12 mouse cellular contexts compared by ENCODE assay signal in genomic region chr6:81960284-81960683, GRCm38 (mm10). TPM values are rescaled to one million over a fixed set of nuclear protein-coding genes. Genes with fewer than 3 reads are reported as not detected.
DNase-seq lines count a peak whose midpoint lies in the region; ATAC-seq and TF ChIP-seq lines count a peak whose summit lies in the region.
"Had no signal": no experiment of that assay in that cellular context is flagged by ENCODE, and none has a peak within 500 bp of the region (broad histone marks: within the 10 kb centered on the region; RNA-seq: fewer than 3 reads in every experiment).

No protein-coding gene starts in this region.

- H3K9ac ChIP-seq in heart, adult 2 months (ENCODE audit: low read depth, low read length) = no peak overlapping the region
- H3K9ac ChIP-seq in neural tube, embryonic 11.5 days (ENCODE audit: low read length) = no peak overlapping the region
- no peak overlapping the region for H3K9ac ChIP-seq in neural tube, embryonic 15.5 days (replicated peaks)
- H3K9ac ChIP-seq: liver, embryonic 13.5 days had no signal

- DNase-seq in heart, adult 2 months = no peak
- no peak for DNase-seq in heart, adult 9 months (ENCODE audit: low spot score in 2 of 2)
- peak; percentile 9 to 15 for DNase-seq in kidney, postnatal 4 days
- DNase-seq in kidney, postnatal 25 days = no peak
- no peak for DNase-seq in neural tube, embryonic 11.5 days (ENCODE audit: low spot score)
- DNase-seq in adrenal gland, adult (ENCODE audit: inconsistent age in 2 of 2, low spot score in 1 of 2) = no peak
- DNase-seq: adrenal gland, postnatal 36 days; B cell, adult 2 months; cerebellum, adult 9-10 months; liver, embryonic 13.5 days; lung, postnatal 14 days had no signal

- no peak overlapping the region for H3K4me2 ChIP-seq in neural tube, embryonic 11.5 days (ENCODE audit: low read depth)
- H3K4me2 ChIP-seq in neural tube, embryonic 15.5 days = no peak overlapping the region
- H3K4me2 ChIP-seq: liver, embryonic 13.5 days had no signal

- intact Hi-C loops in heart, adult 2 months (cut with DNase I) = no loop called here

- 78% methylated on average over 1 of the region's 1 CpGs for WGBS in heart, adult 2 months
- WGBS in neural tube, embryonic 11.5 days = 83% methylated on average over 1 of the region's 1 CpGs
- WGBS in neural tube, embryonic 15.5 days = 91% methylated on average over 1 of the region's 1 CpGs

- peak; percentile 16; the same call in 1 of the 2 replicates for TF ChIP-seq CTCF in heart, adult 2 months (IDR thresholded peaks at IDR 0.05)

- no peaks in the 10 kb centered on the region for H3K36me3 ChIP-seq in heart, adult 2 months (ENCODE audit: control insufficient read depth, insufficient read depth, low read length)
- H3K36me3 ChIP-seq in neural tube, embryonic 11.5 days (ENCODE audit: control insufficient read depth, insufficient read depth, low read length) = peaks cover 18% of the 10 kb centered on the region
- H3K36me3 ChIP-seq in neural tube, embryonic 15.5 days = peaks cover 70% of the 10 kb centered on the region

- no peaks in the 10 kb centered on the region for H3K9me3 ChIP-seq in neural tube, embryonic 11.5 days (ENCODE audit: control insufficient read depth, low read length)
- no peaks in the 10 kb centered on the region for H3K9me3 ChIP-seq in neural tube, embryonic 15.5 days (replicated peaks)
- H3K9me3 ChIP-seq: liver, embryonic 13.5 days had no signal

- no peaks in the 10 kb centered on the region for H3K27me3 ChIP-seq in heart, adult 2 months (ENCODE audit: control insufficient read depth, insufficient read depth, low read length)
- H3K27me3 ChIP-seq in neural tube, embryonic 11.5 days (ENCODE audit: control insufficient read depth, insufficient read depth, low read length) = no peaks in the 10 kb centered on the region
- H3K27me3 ChIP-seq in neural tube, embryonic 15.5 days (replicated peaks) = no peaks in the 10 kb centered on the region
- H3K27me3 ChIP-seq: liver, embryonic 13.5 days had no signal

- ATAC-seq in neural tube, embryonic 11.5 days (ENCODE audit: insufficient read depth, low FRiP score, low TSS enrichment) = peak; percentile 24; the same call in 1 of the 2 replicates
- ATAC-seq in neural tube, embryonic 15.5 days (ENCODE audit: low FRiP score) = no peak

- no peak overlapping the region for H3K27ac ChIP-seq in heart, adult 2 months
- H3K27ac ChIP-seq in neural tube, embryonic 11.5 days (ENCODE audit: low read depth, low read length) = no peak overlapping the region
- H3K27ac ChIP-seq in neural tube, embryonic 15.5 days (replicated peaks) = no peak overlapping the region
- H3K27ac ChIP-seq: liver, embryonic 13.5 days had no signal

- TF ChIP-seq EP300 in heart, adult 2 months (IDR thresholded peaks at IDR 0.05; ENCODE audit: insufficient read depth, low read depth, low read length) = no peak

- no peak overlapping the region for H3K4me3 ChIP-seq in heart, adult 2 months
- H3K4me3 ChIP-seq in neural tube, embryonic 11.5 days (ENCODE audit: low read depth, low read length) = no peak overlapping the region
- no peak overlapping the region for H3K4me3 ChIP-seq in neural tube, embryonic 15.5 days (replicated peaks)
- H3K4me3 ChIP-seq: liver, embryonic 13.5 days had no signal

- H3K79me2 ChIP-seq in heart, adult 2 months (replicated peaks; ENCODE audit: control insufficient read depth, insufficient read depth, low read length) = no peaks in the 10 kb centered on the region

- TF ChIP-seq POLR2A in heart, adult 2 months (IDR thresholded peaks at IDR 0.05; ENCODE audit: insufficient read depth, low read depth, low read length) = no peak

- no peaks in the 10 kb centered on the region for H3K4me1 ChIP-seq in heart, adult 2 months (ENCODE audit: control insufficient read depth, insufficient read depth, low read length)
- peaks cover 7% of the 10 kb centered on the region for H3K4me1 ChIP-seq in neural tube, embryonic 11.5 days (ENCODE audit: control insufficient read depth, insufficient read depth, low read length)
- H3K4me1 ChIP-seq in neural tube, embryonic 15.5 days = peaks cover 9% of the 10 kb centered on the region

RNA-seq across cellular contexts. Expression of gene Mrpl19, which starts 5.5 kb away (rescaled TPM):
- 10 to 100 TPM; 33.7 to 40.4 TPM for total RNA-seq in heart, adult 2 months (2021)
- polyA plus RNA-seq in heart, adult 2 months (2012; rRNA removed) = 5.6 and 11.8 TPM in 2 replicates
- polyA plus RNA-seq in neural tube, embryonic 11.5 days (2014; fragmentation: Nextera tagmentation; extraction: Ambion mirVana) = 60.1 and 62.3 TPM in 2 replicates
- 40.6 and 46.5 TPM in 2 replicates for polyA plus RNA-seq in neural tube, embryonic 15.5 days (2015; fragmentation: Nextera tagmentation; extraction: Ambion mirVana)

RNA-seq across cellular contexts. Expression of gene Gcfc2, which starts 36.8 kb away (rescaled TPM):
- total RNA-seq in heart, adult 2 months (2021) = 1 to 10 TPM; 3.2 to 3.8 TPM
- polyA plus RNA-seq in heart, adult 2 months (2012; rRNA removed) = 1.1 and 2.9 TPM in 2 replicates
- polyA plus RNA-seq in neural tube, embryonic 11.5 days (2014; fragmentation: Nextera tagmentation; extraction: Ambion mirVana) = 10.2 and 14.5 TPM in 2 replicates
- 7.2 and 7.5 TPM in 2 replicates for polyA plus RNA-seq in neural tube, embryonic 15.5 days (2015; fragmentation: Nextera tagmentation; extraction: Ambion mirVana)

Comparison
In these comparisons a context has a peak if more than half of its experiments do, and no peak if none do; other contexts are left out.
1. DNase-seq: peak in kidney, postnatal 4 days (2 of 2); none in heart, adult 2 months (0 of 2), heart, adult 9 months (0 of 2), kidney, postnatal 25 days (0 of 2), neural tube, embryonic 11.5 days (single experiment) and adrenal gland, adult (0 of 2).